Mouse (Mus musculus) Muller cell, postnatal 12 days (primary cell): ENCODE measurements around the gene Pacsin2.
"Not testable (repeated sequence)": the region's sequence is repeated elsewhere in the genome, so short reads cannot be mapped to it uniquely, and the experiment has no call there.

Experiments used
- DNase-seq: peaks from one replicate; pipeline ENCODE4 v3.0.0-alpha.2; 2015; ENCODE audit errors: inconsistent ontology term

Gene Pacsin2

DNA sequence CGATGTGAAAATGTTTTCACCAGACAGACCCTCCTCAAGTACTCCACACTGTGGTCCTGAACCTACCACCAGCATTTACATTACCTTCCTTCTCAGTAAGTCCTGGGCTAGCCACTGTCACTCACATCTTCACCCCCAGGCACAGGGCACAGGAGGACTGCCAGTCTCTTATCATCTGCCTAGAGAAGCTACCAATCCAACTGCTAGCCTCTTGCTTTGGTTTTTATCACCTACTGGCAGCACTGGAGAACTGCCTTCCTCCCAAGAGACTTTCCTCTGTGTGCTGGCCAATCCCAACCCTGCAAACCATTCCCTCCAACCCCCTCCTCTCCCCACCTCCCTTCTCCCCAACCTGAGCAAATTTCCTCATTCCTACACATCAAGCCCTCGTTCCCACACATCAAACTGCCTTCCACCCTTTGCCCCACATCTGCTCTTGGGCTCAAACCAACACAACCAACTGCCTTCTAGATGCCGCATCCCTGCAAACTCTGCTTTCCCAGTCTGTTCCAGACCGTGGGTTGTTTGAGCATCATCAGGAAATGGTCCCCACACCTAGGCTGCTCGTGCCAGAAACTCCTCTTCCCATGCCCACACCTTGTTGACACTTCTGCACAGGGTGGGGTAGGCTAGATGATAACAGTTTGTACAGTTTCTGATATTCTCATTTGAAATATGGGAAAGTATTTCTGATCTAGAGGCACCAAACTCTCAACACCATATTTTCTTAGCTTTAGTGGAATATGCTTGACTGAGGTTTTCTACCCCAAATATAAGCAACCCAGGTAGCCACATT, 40.6 kb downstream of the Pacsin2 start:
- no peak for DNase-seq

DNA sequence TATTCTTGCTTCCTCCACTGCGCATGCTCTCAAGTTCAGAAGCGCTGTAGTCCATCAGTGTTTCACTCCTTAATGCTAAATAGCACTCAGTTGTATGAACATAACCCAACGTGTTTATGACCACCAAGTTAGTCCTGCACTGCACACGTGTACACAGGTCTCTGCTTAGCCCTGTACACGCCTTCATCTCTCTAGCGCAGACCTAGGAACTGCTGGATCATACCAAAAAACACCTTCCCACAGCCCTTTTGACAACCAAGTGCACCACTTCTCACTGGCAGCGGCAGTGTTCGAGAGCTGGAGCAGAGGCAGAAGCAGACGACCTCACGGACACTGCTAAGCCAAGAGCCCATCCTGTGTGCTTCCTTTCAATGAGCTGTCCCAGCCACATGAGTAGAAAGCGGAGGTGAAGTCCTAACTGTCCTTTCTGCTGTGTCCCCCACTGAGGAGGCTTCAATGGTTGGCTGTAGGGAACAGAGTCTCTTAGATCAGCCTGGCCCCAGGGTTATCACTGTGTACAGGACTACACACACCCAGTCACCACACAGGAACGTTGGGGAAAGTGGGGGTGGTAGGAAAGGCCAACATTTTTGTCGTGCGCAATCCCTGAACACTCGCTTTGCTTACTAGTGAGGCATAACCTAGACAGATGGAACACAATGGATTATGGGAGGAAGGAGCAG, 42.0 kb downstream of the Pacsin2 start:
- no peak for DNase-seq

- DNase-seq, result no peak
Observed at GRCm38 (mm10) chr15:83419562-83419961, 44.8 kb downstream of the Pacsin2 start.

DNA sequence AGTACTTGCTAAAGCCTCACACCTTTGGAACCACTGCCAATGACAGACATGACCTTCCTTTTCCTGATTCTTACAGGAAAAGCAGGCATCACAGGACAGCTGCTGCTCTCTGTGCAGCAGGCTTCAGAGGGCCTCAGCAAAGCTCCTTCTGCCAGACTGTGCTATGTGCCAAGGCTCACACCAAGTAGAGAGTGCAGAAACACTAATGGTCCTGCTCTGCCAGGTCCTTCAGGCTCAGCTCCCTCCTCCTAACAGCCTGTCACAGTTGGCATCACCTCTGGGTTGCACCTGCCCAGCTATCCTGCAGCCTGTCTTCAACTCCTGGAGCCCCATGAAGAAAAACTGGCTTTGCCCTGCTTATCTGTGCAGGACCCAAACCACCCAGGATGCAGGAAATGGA, 45.7 kb downstream of the Pacsin2 start:
- no peak for DNase-seq

- DNase-seq, result no peak
Observed at GRCm38 (mm10) chr15:83417916-83418315, 46.5 kb downstream of the Pacsin2 start.

GRCm38 (mm10) chr15:83417407-83417806, 47.0 kb downstream of the Pacsin2 start:
- peak; percentile 48 for DNase-seq

GRCm38 (mm10) chr15:83415391-83415790, 49.0 kb downstream of the Pacsin2 start:
- DNase-seq, result no peak

DNA sequence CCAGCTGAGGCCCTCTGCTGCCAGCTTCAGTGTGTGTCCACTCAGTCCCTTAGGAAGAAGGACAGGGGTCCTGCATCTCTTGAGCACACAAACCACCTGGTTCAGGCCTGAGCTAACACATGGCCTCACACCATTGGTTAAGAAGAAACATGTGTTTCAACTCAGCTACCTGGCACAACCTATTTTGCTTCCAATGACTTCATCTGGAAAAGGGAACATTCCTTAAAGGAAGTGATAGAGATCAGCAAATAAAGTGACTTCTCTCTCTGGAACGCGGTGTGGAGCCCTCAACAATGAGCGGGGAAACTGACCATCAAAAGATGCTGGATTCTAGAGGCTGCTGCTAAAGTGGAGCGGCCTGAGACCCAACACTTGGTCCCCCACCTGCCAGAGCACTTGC, 52.8 kb downstream of the Pacsin2 start:
- no peak for DNase-seq

- DNase-seq, result no peak
Observed at GRCm38 (mm10) chr15:83410735-83411134, 53.7 kb downstream of the Pacsin2 start.

- no peak for DNase-seq
Observed at GRCm38 (mm10) chr15:83410270-83410669, 54.1 kb downstream of the Pacsin2 start.

- DNase-seq, result no peak
Observed at GRCm38 (mm10) chr15:83408692-83409442, 55.5 kb downstream of the Pacsin2 start.

DNA sequence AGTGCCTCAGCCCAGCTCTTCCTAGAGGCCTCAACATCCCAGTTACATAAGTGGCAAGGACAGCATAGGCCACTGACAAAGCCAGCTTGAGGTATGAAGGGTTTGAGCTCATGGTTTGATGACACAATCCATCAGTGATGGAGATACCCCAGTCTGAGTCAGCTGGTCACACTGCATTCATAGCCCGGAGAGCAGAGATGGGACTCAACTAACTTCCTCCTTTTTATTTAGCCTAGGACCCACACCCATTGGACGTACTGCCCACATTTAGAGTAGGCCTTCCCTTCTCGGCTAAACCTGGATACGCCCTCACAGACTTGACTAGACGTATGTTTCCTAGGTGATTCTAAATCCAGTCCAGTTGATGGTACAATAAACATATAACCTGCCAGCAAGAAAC, 56.2 kb downstream of the Pacsin2 start:
- no peak for DNase-seq

GRCm38 (mm10) chr15:83407502-83407901, 56.9 kb downstream of the Pacsin2 start:
- DNase-seq, result no peak

- not testable (repeated sequence) for DNase-seq
Observed at GRCm38 (mm10) chr15:83405866-83406265, 58.5 kb downstream of the Pacsin2 start.

GRCm38 (mm10) chr15:83404008-83404407, 60.4 kb downstream of the Pacsin2 start:
- DNase-seq, result peak; percentile 43

DNA sequence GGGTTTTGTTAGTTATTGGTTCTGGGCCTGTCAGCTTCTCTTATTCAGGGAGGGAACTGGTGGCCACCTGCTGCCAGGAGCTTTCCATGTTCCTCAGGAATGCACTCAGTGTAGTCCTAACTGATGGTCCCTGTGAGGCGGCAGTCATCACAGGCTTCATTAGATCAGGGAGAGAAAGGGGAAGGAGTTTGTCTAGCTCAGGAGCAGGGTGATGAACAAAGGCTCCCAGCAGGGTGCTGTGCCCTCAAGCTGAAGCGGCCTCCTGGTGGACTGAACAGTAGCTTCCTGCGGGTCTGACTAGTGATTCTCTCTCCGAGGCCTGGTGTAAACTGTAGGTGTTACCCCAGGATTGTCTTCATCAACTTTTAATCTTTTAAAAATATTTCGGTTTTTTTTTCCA, 61.4 kb downstream of the Pacsin2 start:
- DNase-seq, result no peak

DNA sequence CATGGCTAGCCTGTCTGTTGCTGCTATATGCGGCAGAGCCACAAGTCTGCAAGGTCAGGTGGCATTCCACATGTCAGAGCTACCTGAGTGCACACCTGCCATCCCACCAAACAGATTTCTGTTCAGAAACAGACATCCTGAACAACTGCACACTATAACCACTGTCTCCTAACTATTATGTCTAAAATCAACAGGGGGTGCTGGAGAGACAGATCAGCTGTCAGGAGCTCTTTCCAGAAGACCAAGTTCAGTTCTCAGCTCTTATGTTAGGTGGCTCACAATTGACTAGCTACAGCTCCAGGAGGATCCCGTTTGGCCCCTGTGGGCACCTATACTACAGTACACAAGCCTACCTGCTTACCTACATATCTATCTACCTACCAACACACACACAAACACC, 71.7 kb downstream of the Pacsin2 start:
- no peak for DNase-seq

GRCm38 (mm10) chr15:83387911-83388310, 76.5 kb downstream of the Pacsin2 start:
- DNase-seq, result no peak

GRCm38 (mm10) chr15:83383633-83384032, 80.8 kb downstream of the Pacsin2 start:
- no peak for DNase-seq

- DNase-seq, result no peak
Observed at GRCm38 (mm10) chr15:83383136-83383535, 81.3 kb downstream of the Pacsin2 start.

GRCm38 (mm10) chr15:83382467-83382866, 81.9 kb downstream of the Pacsin2 start:
- no peak for DNase-seq

- DNase-seq, result no peak
Observed at GRCm38 (mm10) chr15:83377153-83377552, 87.3 kb downstream of the Pacsin2 start.
